In the genomic region with DNA sequence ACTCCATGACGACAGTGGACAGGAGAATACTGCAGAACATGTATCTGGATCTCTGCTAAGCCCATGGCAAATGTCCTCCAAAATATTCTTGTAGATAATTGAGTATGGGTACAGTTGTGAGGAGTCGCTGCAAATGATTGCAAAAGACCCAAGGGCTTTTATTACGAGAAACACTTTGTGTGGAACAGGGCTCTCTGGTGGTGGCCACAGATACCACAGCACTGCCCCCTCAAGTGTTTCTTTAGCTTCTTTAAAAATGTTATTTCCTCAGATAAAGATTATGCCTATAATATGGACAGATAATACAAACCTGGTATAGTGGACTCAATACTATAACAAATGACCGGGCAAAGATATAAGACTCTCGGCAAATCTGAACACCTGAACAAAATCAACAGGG, we compare ENCODE assay signal across 19 mouse cellular contexts. TPM values are rescaled to one million over a fixed set of nuclear protein-coding genes. Genes with fewer than 3 reads are reported as not detected.
DNase-seq lines count a peak whose midpoint lies in the region; ATAC-seq and TF ChIP-seq lines count a peak whose summit lies in the region.
"Had no signal": no experiment of that assay in that cellular context is flagged by ENCODE, and none has a peak within 500 bp of the region (broad histone marks: within the 10 kb centered on the region; RNA-seq: fewer than 3 reads in every experiment).

No protein-coding gene starts in this region.

- ATAC-seq in forebrain, postnatal 0 days: no peak
- ATAC-seq in forebrain, embryonic 15.5 days (replicated peaks): no peak
- no peak for ATAC-seq in kidney, postnatal 0 days (replicated peaks; ENCODE audit: low FRiP score, low read depth)
- no peak for ATAC-seq in lung, postnatal 0 days

- H3K4me1 ChIP-seq in forebrain, postnatal 0 days (ENCODE audit: insufficient read depth): peaks cover 5% of the 10 kb centered on the region; the same call in 1 of the 2 replicates
- peaks cover 13% of the 10 kb centered on the region for H3K4me1 ChIP-seq in forebrain, embryonic 15.5 days
- H3K4me1 ChIP-seq in kidney, postnatal 0 days (replicated peaks; ENCODE audit: insufficient read depth, low read length): 0 out of 2 replicates have a peak, but pooled peaks cover 2% of the 10 kb centered on the region
- no peaks in the 10 kb centered on the region for H3K4me1 ChIP-seq in lung, postnatal 0 days (ENCODE audit: insufficient read depth, low read depth, low read length)

- WGBS in forebrain, postnatal 0 days: 91% methylated on average over 5 of the region's 5 CpGs
- WGBS in forebrain, embryonic 15.5 days: 90% methylated on average over 5 of the region's 5 CpGs
- WGBS in kidney, postnatal 0 days: 91% methylated on average over 5 of the region's 5 CpGs
- WGBS in lung, postnatal 0 days: 72% methylated on average over 5 of the region's 5 CpGs

- no peak overlapping the region for H3K27ac ChIP-seq in forebrain, postnatal 0 days (ENCODE audit: low read depth, low read length)
- no peak overlapping the region for H3K27ac ChIP-seq in forebrain, embryonic 15.5 days (replicated peaks)
- H3K27ac ChIP-seq in kidney, postnatal 0 days: no peak overlapping the region
- H3K27ac ChIP-seq in lung, postnatal 0 days (ENCODE audit: low read length): no peak overlapping the region
- H3K27ac ChIP-seq: embryonic facial prominence, embryonic 13.5 days; forebrain, embryonic 12.5 days; gastrocnemius, adult 2 months; heart, embryonic 13.5 days; hindbrain, embryonic 13.5 days had no signal

- no peak overlapping the region for H3K4me2 ChIP-seq in forebrain, postnatal 0 days (ENCODE audit: low read depth)
- no peak overlapping the region for H3K4me2 ChIP-seq in forebrain, embryonic 15.5 days (replicated peaks)
- no peak overlapping the region for H3K4me2 ChIP-seq in kidney, postnatal 0 days (ENCODE audit: low read length)
- no peak overlapping the region for H3K4me2 ChIP-seq in lung, postnatal 0 days (replicated peaks; ENCODE audit: low read depth, low read length)
- H3K4me2 ChIP-seq: embryonic facial prominence, embryonic 13.5 days; forebrain, embryonic 12.5 days; heart, embryonic 13.5 days; hindbrain, embryonic 13.5 days had no signal

- H3K27me3 ChIP-seq in forebrain, postnatal 0 days (ENCODE audit: insufficient read depth, low read length): no peaks in the 10 kb centered on the region
- H3K27me3 ChIP-seq in forebrain, embryonic 15.5 days: no peaks in the 10 kb centered on the region
- H3K27me3 ChIP-seq in kidney, postnatal 0 days (ENCODE audit: insufficient read depth, low read length): no peaks in the 10 kb centered on the region
- no peaks in the 10 kb centered on the region for H3K27me3 ChIP-seq in lung, postnatal 0 days (replicated peaks; ENCODE audit: insufficient read depth, low read length)
- H3K27me3 ChIP-seq: embryonic facial prominence, embryonic 13.5 days; forebrain, embryonic 12.5 days; heart, embryonic 13.5 days; hindbrain, embryonic 13.5 days had no signal

- peak; percentile 20; the same call in 1 of the 2 replicates for TF ChIP-seq CTCF in forebrain, postnatal 0 days (IDR thresholded peaks at IDR 0.05; ENCODE audit: low read depth)
- peak; percentile 40; the same call in 1 of the 2 replicates for TF ChIP-seq CTCF in kidney, postnatal 0 days (IDR thresholded peaks at IDR 0.05; ENCODE audit: low read depth)
- peak; percentile 53 for TF ChIP-seq CTCF in lung, postnatal 0 days (IDR thresholded peaks at IDR 0.05)

- no peak for DNase-seq in forebrain, postnatal 0 days
- DNase-seq in kidney, postnatal 0 days (ENCODE audit: low spot score): no peak
- no peak for DNase-seq in kidney, postnatal 36 days
- DNase-seq in lung, postnatal 0 days (ENCODE audit: low spot score): no peak
- DNase-seq in lung, adult 18-20 months: no peak
- DNase-seq in B cell, adult 2 months: no peak
- DNase-seq: adrenal gland, adult 2 months; adrenal gland, postnatal 25 days; cerebellum, adult 18-20 months; cerebellum, adult 9-11 months; cerebellum, postnatal 36 days; gastrocnemius, adult 2 months; gastrocnemius, postnatal 25 days; heart, postnatal 4 days had no signal

- H3K36me3 ChIP-seq in forebrain, postnatal 0 days (ENCODE audit: insufficient read depth): no peaks in the 10 kb centered on the region
- H3K36me3 ChIP-seq in forebrain, embryonic 15.5 days: no peaks in the 10 kb centered on the region
- no peaks in the 10 kb centered on the region for H3K36me3 ChIP-seq in kidney, postnatal 0 days (ENCODE audit: insufficient read depth, low read length)
- no peaks in the 10 kb centered on the region for H3K36me3 ChIP-seq in lung, postnatal 0 days (ENCODE audit: insufficient read depth, low read length)
- H3K36me3 ChIP-seq: embryonic facial prominence, embryonic 13.5 days; forebrain, embryonic 12.5 days; heart, embryonic 13.5 days; hindbrain, embryonic 13.5 days had no signal

- no peak overlapping the region for H3K9ac ChIP-seq in forebrain, postnatal 0 days
- H3K9ac ChIP-seq in forebrain, embryonic 15.5 days (replicated peaks): no peak overlapping the region
- no peak overlapping the region for H3K9ac ChIP-seq in kidney, postnatal 0 days (ENCODE audit: low read depth, low read length)
- no peak overlapping the region for H3K9ac ChIP-seq in lung, postnatal 0 days (replicated peaks; ENCODE audit: low read depth)
- H3K9ac ChIP-seq: embryonic facial prominence, embryonic 13.5 days; forebrain, embryonic 12.5 days; heart, embryonic 13.5 days; hindbrain, embryonic 13.5 days had no signal

- TF ChIP-seq EP300 in lung, postnatal 0 days (IDR thresholded peaks at IDR 0.05): no peak

- no peak overlapping the region for H3K4me3 ChIP-seq in forebrain, postnatal 0 days (ENCODE audit: low read depth, low read length)
- H3K4me3 ChIP-seq in forebrain, embryonic 15.5 days: no peak overlapping the region
- no peak overlapping the region for H3K4me3 ChIP-seq in kidney, postnatal 0 days (replicated peaks; ENCODE audit: low read depth, low read length)
- H3K4me3 ChIP-seq in lung, postnatal 0 days (ENCODE audit: low read depth, low read length): no peak overlapping the region
- H3K4me3 ChIP-seq: embryonic facial prominence, embryonic 13.5 days; forebrain, embryonic 12.5 days; gastrocnemius, adult 2 months; heart, embryonic 13.5 days; hindbrain, embryonic 13.5 days had no signal

- no peaks in the 10 kb centered on the region for H3K9me3 ChIP-seq in forebrain, postnatal 0 days (ENCODE audit: low read length)
- no peaks in the 10 kb centered on the region for H3K9me3 ChIP-seq in forebrain, embryonic 15.5 days
- H3K9me3 ChIP-seq in kidney, postnatal 0 days (replicated peaks; ENCODE audit: low read length): no peaks in the 10 kb centered on the region
- no peaks in the 10 kb centered on the region for H3K9me3 ChIP-seq in lung, postnatal 0 days (ENCODE audit: low read length)
- H3K9me3 ChIP-seq: embryonic facial prominence, embryonic 13.5 days; forebrain, embryonic 12.5 days; heart, embryonic 13.5 days; hindbrain, embryonic 13.5 days had no signal

RNA-seq across cellular contexts. Expression of gene Kalrn, which starts 43.3 kb away (rescaled TPM):
- 134 and 148 TPM in 2 replicates for total RNA-seq in forebrain, postnatal 0 days (2014; rRNA removed)
- polyA plus RNA-seq in forebrain, postnatal 0 days (2015; fragmentation: Nextera tagmentation; extraction: Ambion mirVana): 16.4 and 23.6 TPM in 2 replicates
- polyA plus RNA-seq in forebrain, embryonic 15.5 days (2015; fragmentation: Nextera tagmentation; extraction: Ambion mirVana): 36.4 and 38.8 TPM in 2 replicates
- 19.5 and 20.0 TPM in 2 replicates for polyA plus RNA-seq in kidney, postnatal 0 days (2015; fragmentation: Nextera tagmentation; extraction: Ambion mirVana)
- polyA plus RNA-seq in lung, postnatal 0 days (2015; fragmentation: Nextera tagmentation; extraction: Ambion mirVana): 12.7 and 13.6 TPM in 2 replicates
